Mouse (Mus musculus): Measurements from ENCODE around the gene Nupr1l. TPM values are rescaled to one million over a fixed set of nuclear protein-coding genes. Genes with fewer than 3 reads are reported as not detected.

Nupr1l gene
- total RNA-seq, 2 experiments from 2014 or later = not detected

DNA sequence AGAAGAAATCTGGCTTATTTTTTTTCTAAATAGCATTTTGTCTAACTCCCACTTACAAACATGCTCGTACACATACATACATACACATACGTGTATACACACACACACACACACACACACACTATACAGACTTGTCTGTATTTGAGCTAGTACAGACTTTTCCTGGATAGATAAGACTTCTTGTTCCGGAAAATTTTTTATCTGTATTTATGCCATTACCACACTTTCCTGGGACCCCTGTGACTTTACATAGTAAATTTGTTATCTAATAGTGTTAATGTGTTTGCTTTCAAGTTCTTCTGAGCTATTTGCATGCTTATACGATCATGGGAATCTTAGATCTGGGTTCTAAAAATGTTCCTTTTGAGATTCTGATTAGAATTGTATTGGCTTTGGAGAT is 43.8 kb downstream of the Nupr1l start:
- intact Hi-C loops (cut with DNase I) = no loop called here
- no peak for DNase-seq

DNA sequence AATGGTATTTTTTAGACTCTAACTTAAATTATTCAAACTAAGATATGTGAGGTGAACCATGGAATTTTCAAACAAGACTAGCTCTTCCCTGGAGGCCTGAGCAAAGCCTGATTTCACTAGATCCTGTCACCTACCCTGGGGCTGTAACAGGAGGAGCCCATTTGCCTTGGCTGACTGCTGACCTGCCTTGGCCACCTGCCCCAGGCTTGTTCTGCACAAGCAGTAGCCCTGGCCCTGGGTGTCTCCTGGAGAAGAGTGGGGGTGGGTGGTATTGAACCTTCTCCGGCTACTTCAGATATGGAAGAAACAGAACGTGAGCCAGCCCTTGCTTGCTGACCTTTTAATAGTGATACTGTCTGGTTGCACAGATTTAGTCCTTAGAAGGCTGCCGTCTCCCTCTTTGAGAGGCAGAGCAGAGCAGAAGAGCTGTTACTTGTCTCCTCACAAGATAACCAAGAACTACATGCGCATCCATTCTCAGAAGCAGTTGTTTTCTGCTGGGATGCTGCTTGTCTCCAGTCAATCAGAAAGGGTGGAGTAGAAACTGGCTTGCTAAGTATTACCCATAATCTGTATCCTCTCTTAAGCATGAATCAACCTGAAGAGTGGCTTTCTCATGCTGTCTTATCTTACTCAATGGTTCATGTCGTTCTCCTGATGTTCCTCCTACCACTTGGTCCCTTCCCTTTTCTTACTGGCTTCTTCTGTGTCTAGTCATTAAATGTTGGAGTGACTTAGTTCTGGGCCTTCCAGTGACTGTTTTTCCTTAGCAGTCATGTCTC is 46.3 kb downstream of the Nupr1l start:
- peak overlapping the region; percentile 13; the same call in 1 of the 2 replicates for H3K4me3 ChIP-seq
- no peak for TF ChIP-seq CTCF (IDR thresholded peaks at IDR 0.05)
- intact Hi-C loops (cut with DNase I) = no loop called here
- peak; percentile 91 for DNase-seq
- H3K27ac ChIP-seq = peak overlapping the region; percentile 84

More for the DNA sequence above, 43.8 kb downstream of the Nupr1l start:
- TF ChIP-seq CTCF (IDR thresholded peaks at IDR 0.05) = no peak
- Histone ChIP-seq H3K4me3 (no peak overlapping the region), H3K27ac (no peak overlapping the region)

GRCm38 (mm10) chr5:129955792-129956191 is 47.5 kb downstream of the Nupr1l start:
- Histone ChIP-seq H3K27ac (0 out of 2 replicates have a peak overlapping the region, but pooled peaks have one; percentile 84), H3K4me3 (no peak overlapping the region)
- intact Hi-C loops (cut with DNase I) = no loop called here
- TF ChIP-seq CTCF (IDR thresholded peaks at IDR 0.05) = no peak
- no peak for DNase-seq

DNA sequence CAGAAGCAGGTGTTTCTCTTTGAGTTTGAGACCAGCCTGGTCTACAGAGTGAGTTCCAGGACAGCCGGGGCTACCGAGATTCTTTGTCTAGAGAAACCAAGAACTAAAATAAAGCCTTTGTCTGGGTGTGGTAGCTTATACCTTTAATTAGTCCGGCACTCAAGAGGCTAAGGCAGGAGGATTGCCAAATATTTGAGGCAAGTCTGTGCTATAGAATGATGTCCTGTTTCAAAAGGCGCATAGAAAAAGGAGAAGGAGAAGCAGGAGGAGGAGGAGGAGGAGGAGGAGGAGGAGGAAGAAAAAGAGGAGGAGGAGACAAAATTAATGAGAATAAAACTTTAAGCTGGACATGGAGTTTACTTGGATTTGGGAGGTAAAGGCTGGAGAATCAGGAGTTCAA is 54.9 kb downstream of the Nupr1l start:
- Histone ChIP-seq H3K4me3 (no peak overlapping the region), H3K27ac (no peak overlapping the region)
- TF ChIP-seq CTCF (IDR thresholded peaks at IDR 0.05) = no peak
- intact Hi-C loops (cut with DNase I) = no loop called here
- DNase-seq = no peak

Other genes with a start within 250 kb of the Nupr1l start
- 1 to 10 TPM; 1.8 to 2.4 TPM for gene Zfp11, start 238.4 kb upstream of the Nupr1l start, total RNA-seq (2021)
- not detected for gene Sept14, start 200.0 kb upstream of the Nupr1l start, total RNA-seq (2021)
- gene Mrps17, start 193.0 kb upstream of the Nupr1l start, total RNA-seq (2021) = 10 to 100 TPM; 57.6 to 63.1 TPM
- gene Nipsnap2, start 183.5 kb upstream of the Nupr1l start, total RNA-seq (2021) = 100 to 1,000 TPM; 500 to 681 TPM
- 10 to 100 TPM; 13.0 to 15.4 TPM for gene Psph, start 121.1 kb upstream of the Nupr1l start, total RNA-seq (2021)
- gene Sumf2, start 61.6 kb upstream of the Nupr1l start, total RNA-seq (2021) = 10 to 100 TPM in 1 of 2 experiments, 1 to 10 TPM in 1; 6.5 to 11.0 TPM
- gene Chchd2, start 21.1 kb upstream of the Nupr1l start, total RNA-seq (2021) = 100 to 1,000 TPM; 604 to 698 TPM
- gene Zbed5, start 12.8 kb upstream of the Nupr1l start, total RNA-seq (2021) = under 1 TPM; 0.20 to 0.45 TPM
- 100 to 1,000 TPM; 314 to 437 TPM for gene Phkg1, start 10.0 kb upstream of the Nupr1l start, total RNA-seq (2021)
- gene Vkorc1l1, start 33.4 kb downstream of the Nupr1l start, total RNA-seq (2021) = 10 to 100 TPM; 21.4 to 22.9 TPM
- 1 to 10 TPM; 5.6 to 8.3 TPM for gene Gusb, start 94.5 kb downstream of the Nupr1l start, total RNA-seq (2021)
- 10 to 100 TPM in 1 of 2 experiments, 1 to 10 TPM in 1; 9.3 to 13.2 TPM for gene Asl, start 120.7 kb downstream of the Nupr1l start, total RNA-seq (2021)
- gene Crcp, start 120.8 kb downstream of the Nupr1l start, total RNA-seq (2021) = 10 to 100 TPM; 18.7 to 19.3 TPM
- gene Tpst1, start 164.8 kb downstream of the Nupr1l start, total RNA-seq (2021) = 1 to 10 TPM; 3.7 to 5.4 TPM
- gene Kctd7, start 236.3 kb downstream of the Nupr1l start, total RNA-seq (2021) = 1 to 10 TPM; 2.4 to 2.9 TPM